ENCODE assay signal across 9 mouse cellular contexts in the genomic region with DNA sequence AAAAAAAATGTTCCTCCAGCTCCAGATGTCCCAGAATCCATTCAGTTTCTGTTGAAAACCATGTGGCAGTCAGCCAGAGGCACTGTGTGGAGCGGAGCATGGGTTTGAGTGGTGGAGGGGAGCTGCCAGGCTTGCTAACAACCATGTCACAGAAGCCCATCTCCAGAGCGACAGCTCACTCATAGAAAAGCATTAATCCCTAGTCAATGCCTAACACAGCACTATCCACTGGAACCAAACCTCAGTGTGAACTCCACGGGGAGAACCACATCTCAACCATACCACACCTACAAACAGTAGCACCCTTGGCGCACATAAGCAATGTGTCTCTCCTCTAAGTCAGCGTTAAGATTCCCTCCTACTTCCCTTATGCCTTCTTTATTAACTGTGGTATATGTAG. TPM values are rescaled to one million over a fixed set of nuclear protein-coding genes. Genes with fewer than 3 reads are reported as not detected.
DNase-seq lines count a peak whose midpoint lies in the region; ATAC-seq and TF ChIP-seq lines count a peak whose summit lies in the region.
"Had no signal": no experiment of that assay in that cellular context is flagged by ENCODE, and none has a peak within 500 bp of the region (broad histone marks: within the 10 kb centered on the region; RNA-seq: fewer than 3 reads in every experiment).

A gene (minus strand): TSS at position 80 of the 400 bp plus-strand sequence.

- DNase-seq in layer of hippocampus, adult 2 months (ENCODE audit: low spot score in 2 of 2), result peak; percentile 20 to 27
- DNase-seq in kidney, adult 18-20 months, result no peak
- DNase-seq in urinary bladder, adult 2 months (ENCODE audit: low spot score), result no peak

- H3K9me3 ChIP-seq in hindbrain, embryonic 16.5 days (ENCODE audit: control insufficient read depth, low read length), result no peaks in the 10 kb centered on the region
- H3K9me3 ChIP-seq in hindbrain, embryonic 13.5 days, result no peaks in the 10 kb centered on the region

- H3K27me3 ChIP-seq in hindbrain, embryonic 16.5 days (replicated peaks; ENCODE audit: control insufficient read depth, insufficient read depth, low read length), result no peaks in the 10 kb centered on the region
- no peaks in the 10 kb centered on the region for H3K27me3 ChIP-seq in hindbrain, embryonic 13.5 days
- H3K27me3 ChIP-seq in myocyte (ENCODE audit: control insufficient read depth, insufficient read depth, insufficient read length), result no peaks in the 10 kb centered on the region

- H3K79me2 ChIP-seq in myocyte (ENCODE audit: control insufficient read depth, insufficient read depth), result no peaks in the 10 kb centered on the region

- H3K4me1 ChIP-seq in hindbrain, embryonic 16.5 days (ENCODE audit: control insufficient read depth, insufficient read depth, low read depth, low read length), result no peaks in the 10 kb centered on the region; the same call in 1 of the 2 replicates
- peaks cover 4% of the 10 kb centered on the region; the same call in 1 of the 2 replicates for H3K4me1 ChIP-seq in hindbrain, embryonic 13.5 days (replicated peaks)

- no peak within 1 kb of the TSS for H3ac ChIP-seq in myocyte (ENCODE audit: control insufficient read depth, insufficient read length)

- no peak for TF ChIP-seq CTCF in layer of hippocampus, adult 2 months (conservative IDR thresholded peaks at IDR 0.05)

- 52% methylated on average over 5 of the region's 5 CpGs for WGBS in hindbrain, embryonic 16.5 days
- 59% methylated on average over 5 of the region's 5 CpGs for WGBS in hindbrain, embryonic 13.5 days

- H3K4me3 ChIP-seq in hindbrain, embryonic 16.5 days (ENCODE audit: low read length), result no peak within 1 kb of the TSS
- H3K4me3 ChIP-seq in hindbrain, embryonic 13.5 days, result no peak within 1 kb of the TSS
- H3K4me3 ChIP-seq in layer of hippocampus, adult 2 months, result no peak within 1 kb of the TSS
- no peak within 1 kb of the TSS for H3K4me3 ChIP-seq in myocyte

- H3K27ac ChIP-seq in hindbrain, embryonic 16.5 days (ENCODE audit: low read depth, low read length), result no peak within 1 kb of the TSS
- H3K27ac ChIP-seq in hindbrain, embryonic 13.5 days, result no peak within 1 kb of the TSS
- H3K27ac ChIP-seq in layer of hippocampus, adult 2 months, result 0 out of 2 replicates have a peak within 1 kb of the TSS, but pooled peaks have one; percentile 0

- H3K36me3 ChIP-seq in hindbrain, embryonic 16.5 days (ENCODE audit: control insufficient read depth, insufficient read depth, low read length), result no peaks in the 10 kb centered on the region
- H3K36me3 ChIP-seq in hindbrain, embryonic 13.5 days, result no peaks in the 10 kb centered on the region
- no peaks in the 10 kb centered on the region for H3K36me3 ChIP-seq in myocyte (ENCODE audit: control insufficient read depth, insufficient read depth)

- no peak within 1 kb of the TSS for H3K9ac ChIP-seq in hindbrain, embryonic 16.5 days (ENCODE audit: low read depth, low read length)
- no peak within 1 kb of the TSS for H3K9ac ChIP-seq in hindbrain, embryonic 13.5 days

- TF ChIP-seq POLR2A in myocyte (IDR thresholded peaks at IDR 0.05; ENCODE audit: insufficient read length, low read depth), result no peak

- ATAC-seq in hindbrain, embryonic 16.5 days, result peak; percentile 67
- ATAC-seq in hindbrain, embryonic 13.5 days (ENCODE audit: low FRiP score), result no peak
- ATAC-seq in common myeloid progenitor, adult 5-6 weeks (replicated peaks; ENCODE audit: low read depth, poor library complexity, severe bottlenecking), result peak; percentile 43; the same call in 1 of the 2 replicates

- 0 out of 2 replicates have a peak within 1 kb of the TSS, but pooled peaks have one; percentile 3 for H3K4me2 ChIP-seq in hindbrain, embryonic 16.5 days (ENCODE audit: low read length)
- no peak within 1 kb of the TSS for H3K4me2 ChIP-seq in hindbrain, embryonic 13.5 days
- H3K4me2 ChIP-seq in myocyte (ENCODE audit: low read depth), result peak within 1 kb of the TSS; percentile 57

TF ChIP-seq in myocyte, 11 proteins besides CTCF, POLR2A, EP300 and RAD21:
- TF ChIP-seq MAX (IDR thresholded peaks at IDR 0.05; ENCODE audit: low read depth), result no peak
- no peak for TF ChIP-seq REST (IDR thresholded peaks at IDR 0.05; ENCODE audit: insufficient read depth, insufficient read length)
- TF ChIP-seq USF1 (IDR thresholded peaks at IDR 0.05; ENCODE audit: low read depth), result no peak
- no peak for TF ChIP-seq SRF (IDR thresholded peaks at IDR 0.05; ENCODE audit: control insufficient read depth, insufficient read length, low read depth)
- no peak for TF ChIP-seq TCF12 (IDR thresholded peaks at IDR 0.05; ENCODE audit: insufficient read depth, poor library complexity, severe bottlenecking)
- TF ChIP-seq TCF3 (IDR thresholded peaks at IDR 0.05; ENCODE audit: insufficient read length, low read depth), result no peak
- TF ChIP-seq MYOG (IDR thresholded peaks at IDR 0.05; ENCODE audit: control insufficient read depth in 1 of 3, insufficient read depth in 1 of 3, insufficient read length in 2 of 3, low read depth in 2 of 3), result no peak
- no peak for TF ChIP-seq CEBPB (IDR thresholded peaks at IDR 0.05; ENCODE audit: insufficient read depth, poor library complexity, severe bottlenecking)
- no peak for TF ChIP-seq E2F4 (IDR thresholded peaks at IDR 0.05; ENCODE audit: insufficient read depth)
- TF ChIP-seq MYOD1 (IDR thresholded peaks at IDR 0.05; ENCODE audit: control insufficient read depth in 1 of 3, insufficient read length in 2 of 3, low read depth in 2 of 3), result no peak
- TF ChIP-seq POLR2AphosphoS2 (IDR thresholded peaks at IDR 0.05; ENCODE audit: insufficient read length, low read depth), result no peak

RNA-seq across cellular contexts. Expression of the gene that starts here (rescaled TPM):
- polyA plus RNA-seq in hindbrain, embryonic 16.5 days (2015; fragmentation: Nextera tagmentation; extraction: Ambion mirVana), result not detected in 2 replicates
- polyA plus RNA-seq in hindbrain, embryonic 13.5 days (2015; fragmentation: Nextera tagmentation; extraction: Ambion mirVana), result not detected in 2 replicates
- total RNA-seq in common myeloid progenitor, adult 5-6 weeks (2017), result not detected in 2 replicates
- total RNA-seq in layer of hippocampus, adult 2 months (2021), result not detected
- not detected for polyA plus RNA-seq in myocyte (2012; fragmentation: generic; extraction: Trizol)
- not detected in 2 replicates for polyA plus RNA-seq in urinary bladder, adult 2 months (2012; rRNA removed)
- total RNA-seq: hematopoietic stem cell, adult 5-6 weeks had no signal
- polyA plus RNA-seq: liver, embryonic 16.5 days had no signal

Comparison
In these comparisons a context has a peak if more than half of its experiments do, and no peak if none do; other contexts are left out.
1. Peak in ATAC-seq and H3K4me2 ChIP-seq in hindbrain, embryonic 16.5 days; RNA of the gene not detected or under 1 TPM.
2. Peak in ATAC-seq in common myeloid progenitor, adult 5-6 weeks; RNA of the gene not detected or under 1 TPM.
3. Peak in DNase-seq and H3K27ac ChIP-seq in layer of hippocampus, adult 2 months; RNA of the gene not detected or under 1 TPM.